Mouse (Mus musculus): ENCODE results near the gene Ybx1.

DNA sequence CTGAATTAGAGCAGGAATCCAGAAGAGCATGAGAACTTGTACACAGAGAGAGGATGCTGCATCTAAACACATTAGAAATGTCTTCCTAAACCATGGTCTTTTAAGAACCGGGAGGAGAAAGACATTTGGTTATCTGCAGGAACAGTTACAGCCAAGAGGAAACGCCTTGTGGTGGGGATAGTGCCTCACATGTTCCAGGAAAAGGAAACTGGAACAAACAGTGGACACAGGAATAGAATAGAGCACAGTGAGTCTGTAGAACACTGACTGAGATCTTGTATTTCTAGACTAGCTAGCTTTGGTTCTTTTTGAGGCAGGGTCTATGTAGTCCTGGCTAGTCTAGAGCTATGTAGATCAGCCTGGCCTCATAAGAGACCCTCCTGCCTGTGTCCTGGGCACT lies 19.2 kb downstream of the Ybx1 start:
- TF ChIP-seq GATA1 (IDR thresholded peaks at IDR 0.05; ENCODE audit: borderline replicate concordance, low read length) (peak; percentile 92; the same call in 2 of the 3 replicates), FLI1 (IDR thresholded peaks at IDR 0.05; ENCODE audit: low read length) (no peak)
